Mouse (Mus musculus) heart, embryonic 11.5 days (tissue): ENCODE data around the gene Zmat5. TPM values are rescaled to one million over a fixed set of nuclear protein-coding genes. Genes with fewer than 3 reads are reported as not detected.

Experiments
- ATAC-seq: fragments of 200-750 bp; cut with Nextera tagmentation; replicated peaks from 2 replicates; pipeline ENCODE4 v1.8.0; 2017; ENCODE audit warnings: moderate library complexity; ENCODE audit not compliant: insufficient number of reproducible peaks, low FRiP score, low TSS enrichment
- H3K27ac ChIP-seq: fragments of 300-500 bp; sonication (generic); 2 replicates; pipeline ENCODE4 v1.5.1; 2014; ENCODE audit warnings: mild to moderate bottlenecking, low read depth, low read length
- H3K27me3 ChIP-seq: fragments of 300-500 bp; sonication (generic); 2 replicates; pipeline ENCODE4 v1.6.1; 2014; ENCODE audit warnings: mild to moderate bottlenecking, low read length, mixed read lengths; ENCODE audit not compliant: control insufficient read depth, insufficient read depth
- H3K36me3 ChIP-seq: fragments of 300-500 bp; sonication (generic); 2 replicates; pipeline ENCODE4 v1.6.1; 2014; ENCODE audit warnings: mild to moderate bottlenecking, low read length, moderate library complexity, mixed read lengths; ENCODE audit not compliant: control insufficient read depth, insufficient read depth
- H3K4me1 ChIP-seq: fragments of 300-500 bp; sonication (generic); 2 replicates; pipeline ENCODE4 v1.6.1; 2014; ENCODE audit warnings: low read length; ENCODE audit not compliant: control insufficient read depth, insufficient read depth
- H3K4me2 ChIP-seq: fragments of 300-500 bp; sonication (generic); 2 replicates; pipeline ENCODE4 v1.6.1; 2014; ENCODE audit warnings: mild to moderate bottlenecking, moderate library complexity
- H3K4me3 ChIP-seq: fragments of 300-500 bp; sonication (generic); 2 replicates; pipeline ENCODE4 v1.5.1; 2014; ENCODE audit warnings: low read depth, low read length
- H3K9ac ChIP-seq: fragments of 300-500 bp; sonication (generic); 2 replicates; pipeline ENCODE4 v1.6.1; 2014; ENCODE audit warnings: mild to moderate bottlenecking, low read depth, low read length, moderate library complexity
- H3K9me3 ChIP-seq: fragments of 300-500 bp; sonication (generic); replicated peaks from 2 replicates; pipeline ENCODE4 v1.6.1; 2016; ENCODE audit warnings: low read length; ENCODE audit not compliant: control insufficient read depth
- WGBS: fragments of 180-500 bp; shearing (Covaris S2); extraction: QIAGEN DNeasy Blood & Tissue Kit; methylation state at CpG from one replicate; pipeline ENCODE4 v1.1.7; 2014; ENCODE audit not compliant: insufficient replicate concordance; 5-methylcytosine and 5-hydroxymethylcytosine counted together
- polyA plus RNA-seq: library from polyadenylated mRNA; unstranded; fragments of >200 nt; fragmentation: Nextera tagmentation; extraction: Ambion mirVana; gene quantifications from 2 replicates; pipeline ENCODE4 v1.2.1, GENCODE M21; 2014

Zmat5 gene
- polyA plus RNA-seq, 1 experiment from 2014 or later = 55.8 TPM

DNA sequence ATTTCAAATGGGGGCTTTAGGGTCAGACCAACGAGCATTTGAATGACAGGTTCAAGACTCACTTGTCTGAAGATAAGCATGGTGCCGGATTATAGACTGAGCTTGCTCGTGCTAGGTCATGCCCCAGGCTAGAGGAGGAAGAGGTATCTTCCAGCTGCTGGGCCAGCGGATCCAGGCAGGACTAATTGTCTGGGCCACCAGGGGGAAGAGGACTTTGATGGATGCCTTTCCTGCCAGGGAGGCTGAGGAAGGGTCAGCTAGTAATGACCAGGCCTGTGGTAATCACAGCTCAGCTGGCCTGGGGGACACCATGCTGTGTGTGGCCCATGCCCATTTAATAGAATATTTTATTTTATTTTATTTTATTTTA, 53.3 kb downstream of the Zmat5 start:
- WGBS = 19% methylated on average over 4 of the region's 4 CpGs
- peaks cover 3% of the 10 kb centered on the region; the same call in 1 of the 2 replicates for H3K9me3 ChIP-seq
- no peak overlapping the region for H3K27ac ChIP-seq
- no peak overlapping the region for H3K4me2 ChIP-seq
- ATAC-seq = no peak
- H3K4me1 ChIP-seq = 0 out of 2 replicates have a peak, but pooled peaks cover 2% of the 10 kb centered on the region
- no peak overlapping the region for H3K4me3 ChIP-seq
- peaks cover 21% of the 10 kb centered on the region for H3K27me3 ChIP-seq
- H3K9ac ChIP-seq = no peak overlapping the region
- H3K36me3 ChIP-seq = no peaks in the 10 kb centered on the region

DNA sequence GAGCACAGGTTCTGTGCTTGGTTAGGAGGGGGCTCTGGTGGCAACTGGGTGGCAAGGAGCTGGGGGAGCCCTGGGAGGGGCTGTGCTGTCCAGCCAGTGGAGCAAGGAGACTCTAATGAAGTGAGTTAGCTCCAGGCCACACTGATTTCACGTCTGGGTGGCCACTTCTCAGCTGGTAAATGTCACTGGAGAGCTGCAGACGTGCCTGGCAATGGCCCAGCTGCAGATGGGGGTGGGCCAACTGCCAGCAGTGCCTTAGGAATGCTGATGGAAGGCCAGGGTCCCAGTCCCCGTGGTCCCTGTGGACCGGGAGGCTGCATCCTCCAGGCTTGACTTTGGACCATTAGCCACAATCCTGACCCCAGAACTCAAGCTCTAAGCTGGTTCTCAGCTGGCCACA, 56.0 kb downstream of the Zmat5 start:
- no peaks in the 10 kb centered on the region for H3K36me3 ChIP-seq
- H3K4me3 ChIP-seq = no peak overlapping the region
- H3K4me1 ChIP-seq = 0 out of 2 replicates have a peak, but pooled peaks cover 2% of the 10 kb centered on the region
- no peak overlapping the region for H3K4me2 ChIP-seq
- H3K27me3 ChIP-seq = peaks cover 29% of the 10 kb centered on the region
- WGBS = 12% methylated on average over 4 of the region's 4 CpGs
- no peak overlapping the region for H3K27ac ChIP-seq
- ATAC-seq = no peak
- no peak overlapping the region for H3K9ac ChIP-seq
- no peaks in the 10 kb centered on the region for H3K9me3 ChIP-seq

- H3K4me1 ChIP-seq = 0 out of 2 replicates have a peak, but pooled peaks cover 2% of the 10 kb centered on the region
- H3K36me3 ChIP-seq = no peaks in the 10 kb centered on the region
- H3K27me3 ChIP-seq = peaks cover 29% of the 10 kb centered on the region
- ATAC-seq = no peak
- no peaks in the 10 kb centered on the region for H3K9me3 ChIP-seq
- no peak overlapping the region for H3K27ac ChIP-seq
- WGBS = 9% methylated on average over 6 of the region's 6 CpGs
- H3K4me3 ChIP-seq = no peak overlapping the region
- no peak overlapping the region for H3K4me2 ChIP-seq
- no peak overlapping the region for H3K9ac ChIP-seq
Observed at GRCm38 (mm10) chr11:4761991-4762390, 57.5 kb downstream of the Zmat5 start.

- no peak overlapping the region for H3K4me3 ChIP-seq
- peaks cover 29% of the 10 kb centered on the region for H3K27me3 ChIP-seq
- H3K27ac ChIP-seq = no peak overlapping the region
- ATAC-seq = no peak
- 10% methylated on average over 2 of the region's 2 CpGs for WGBS
- no peaks in the 10 kb centered on the region for H3K9me3 ChIP-seq
- no peaks in the 10 kb centered on the region for H3K36me3 ChIP-seq
- H3K9ac ChIP-seq = no peak overlapping the region
- 0 out of 2 replicates have a peak, but pooled peaks cover 2% of the 10 kb centered on the region for H3K4me1 ChIP-seq
- H3K4me2 ChIP-seq = no peak overlapping the region
Observed at GRCm38 (mm10) chr11:4762511-4762910, 58.0 kb downstream of the Zmat5 start.

DNA sequence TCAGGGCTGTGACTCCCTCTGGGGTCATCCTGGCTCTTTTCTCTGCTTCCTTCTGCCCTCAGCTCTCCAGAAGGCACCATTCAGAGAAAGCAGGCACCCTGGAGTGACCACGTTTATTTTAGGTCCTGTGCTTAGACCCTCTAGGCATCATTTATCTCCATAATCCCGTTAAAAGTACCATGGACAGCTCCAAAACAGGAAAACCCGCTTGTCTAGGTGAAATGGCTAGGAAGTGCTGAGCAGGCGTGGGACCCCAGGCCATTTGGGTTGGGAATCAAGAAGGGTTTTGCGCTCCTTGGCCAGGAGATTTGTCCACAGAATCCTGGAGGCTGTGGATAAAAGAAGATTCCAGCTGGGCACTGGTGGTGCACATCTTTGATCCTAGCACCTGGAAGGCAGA, 59.2 kb downstream of the Zmat5 start:
- ATAC-seq = no peak
- WGBS = 9% methylated on average over 5 of the region's 5 CpGs
- peaks cover 29% of the 10 kb centered on the region for H3K27me3 ChIP-seq
- H3K27ac ChIP-seq = no peak overlapping the region
- H3K4me1 ChIP-seq = 0 out of 2 replicates have a peak, but pooled peaks cover 2% of the 10 kb centered on the region
- no peak overlapping the region for H3K4me2 ChIP-seq
- no peak overlapping the region for H3K9ac ChIP-seq
- H3K9me3 ChIP-seq = no peaks in the 10 kb centered on the region
- no peaks in the 10 kb centered on the region for H3K36me3 ChIP-seq
- H3K4me3 ChIP-seq = no peak overlapping the region

DNA sequence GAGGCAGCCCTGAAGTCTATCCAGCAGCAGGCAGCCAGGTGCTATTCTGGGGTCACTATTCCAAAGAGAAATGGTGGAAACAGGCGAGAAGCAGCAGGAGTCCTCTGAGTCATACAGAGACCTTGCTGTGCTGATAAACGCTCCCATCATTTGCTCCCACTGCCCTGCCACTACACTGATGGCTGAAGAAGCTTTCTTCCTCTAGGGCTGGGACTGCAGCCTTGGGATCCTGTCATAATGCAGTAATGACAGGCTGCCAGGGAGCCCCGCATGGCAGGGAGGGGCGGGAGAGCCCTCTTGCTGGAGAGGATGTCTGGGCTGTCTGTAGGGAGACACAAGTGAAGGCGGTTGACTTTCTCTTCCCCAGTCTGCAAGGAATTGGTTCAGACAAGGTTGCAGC, 60.0 kb downstream of the Zmat5 start:
- 46% methylated on average over 5 of the region's 5 CpGs for WGBS
- peaks cover 29% of the 10 kb centered on the region for H3K27me3 ChIP-seq
- no peak for ATAC-seq

GRCm38 (mm10) chr11:4768399-4768798, 63.9 kb downstream of the Zmat5 start:
- no peak overlapping the region for H3K4me3 ChIP-seq
- no peaks in the 10 kb centered on the region for H3K4me1 ChIP-seq
- H3K4me2 ChIP-seq = no peak overlapping the region
- no peak overlapping the region for H3K9ac ChIP-seq
- H3K9me3 ChIP-seq = no peaks in the 10 kb centered on the region
- no peak for ATAC-seq
- peaks cover 2% of the 10 kb centered on the region for H3K27me3 ChIP-seq
- no peaks in the 10 kb centered on the region for H3K36me3 ChIP-seq
- no peak overlapping the region for H3K27ac ChIP-seq
- 75% methylated on average over 4 of the region's 4 CpGs for WGBS

More for the DNA sequence above, 60.0 kb downstream of the Zmat5 start:
- Histone ChIP-seq H3K4me2 (no peak overlapping the region), H3K36me3 (no peaks in the 10 kb centered on the region), H3K4me1 (0 out of 2 replicates have a peak, but pooled peaks cover 2% of the 10 kb centered on the region), H3K9ac (no peak overlapping the region), H3K27ac (no peak overlapping the region), H3K9me3 (no peaks in the 10 kb centered on the region), H3K4me3 (no peak overlapping the region)

- no peaks in the 10 kb centered on the region for H3K9me3 ChIP-seq
- ATAC-seq = no peak
Observed at GRCm38 (mm10) chr11:4769293-4769692, 64.8 kb downstream of the Zmat5 start.

DNA sequence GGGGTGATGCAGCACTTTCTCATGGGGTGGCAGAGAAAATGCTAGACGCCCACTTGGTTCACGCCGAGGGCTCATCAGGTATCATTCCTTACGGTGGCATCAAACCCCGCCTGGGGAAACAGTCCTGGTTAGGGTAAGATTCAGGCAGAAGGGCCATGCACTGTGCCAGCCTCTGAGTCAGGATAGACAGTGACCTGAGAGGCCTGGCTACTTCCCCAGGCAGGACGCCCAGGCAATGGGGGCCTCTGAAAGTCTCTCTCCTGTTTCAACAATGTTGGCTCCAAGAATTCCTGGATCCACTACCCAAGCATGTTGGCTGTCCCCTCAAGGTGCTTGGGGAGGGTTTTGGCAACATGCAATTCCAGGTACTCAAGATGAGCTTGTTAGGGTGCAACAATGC, 65.4 kb downstream of the Zmat5 start:
- no peak overlapping the region for H3K9ac ChIP-seq
- 89% methylated on average over 6 of the region's 6 CpGs for WGBS
- H3K4me2 ChIP-seq = no peak overlapping the region
- no peaks in the 10 kb centered on the region for H3K36me3 ChIP-seq
- no peaks in the 10 kb centered on the region for H3K4me1 ChIP-seq
- no peak overlapping the region for H3K27ac ChIP-seq
- ATAC-seq = no peak
- no peak overlapping the region for H3K4me3 ChIP-seq
- H3K9me3 ChIP-seq = no peaks in the 10 kb centered on the region
- no peaks in the 10 kb centered on the region for H3K27me3 ChIP-seq

More at GRCm38 (mm10) chr11:4769293-4769692, 64.8 kb downstream of the Zmat5 start:
- Histone ChIP-seq H3K4me2 (no peak overlapping the region), H3K36me3 (no peaks in the 10 kb centered on the region), H3K4me1 (no peaks in the 10 kb centered on the region), H3K27ac (no peak overlapping the region), H3K9ac (no peak overlapping the region), H3K4me3 (no peak overlapping the region), H3K27me3 (no peaks in the 10 kb centered on the region)
- WGBS = 72% methylated on average over 7 of the region's 7 CpGs
